Mouse (Mus musculus) brown adipose tissue, adult 24 weeks (tissue): ENCODE results near the gene Zdhhc18. TPM values are rescaled to one million over a fixed set of nuclear protein-coding genes. Genes with fewer than 3 reads are reported as not detected.
"Not testable (repeated sequence)": the region's sequence is repeated elsewhere in the genome, so short reads cannot be mapped to it uniquely, and the experiment has no call there.

Experiments used
- H3K27ac ChIP-seq: fragments of 200-500 bp; replicated peaks from 2 replicates; pipeline ENCODE4 v1.5.1; 2012; ENCODE audit warnings: low read depth, mild to moderate bottlenecking, low read length
- H3K4me1 ChIP-seq: fragments of 200-500 bp; 2 replicates; pipeline ENCODE4 v1.6.1; 2012; ENCODE audit warnings: low read length, mixed read lengths; ENCODE audit not compliant: control insufficient read depth, insufficient read depth, insufficient read length
- H3K4me3 ChIP-seq: fragments of 200-500 bp; 2 replicates; pipeline ENCODE4 v1.5.1; 2012; ENCODE audit warnings: low read depth, mild to moderate bottlenecking, low read length, moderate library complexity; ENCODE audit not compliant: insufficient read depth
- polyA plus RNA-seq: library from polyadenylated mRNA; stranded (reverse); fragments of >200 nt; gene quantifications from 2 replicates; pipeline ENCODE4 v1.2.4, GENCODE M21; 2012; ENCODE audit not compliant: missing spikeins, insufficient read depth, insufficient read length

Zdhhc18 gene
- polyA plus RNA-seq, 1 experiment: 9.4 TPM

DNA sequence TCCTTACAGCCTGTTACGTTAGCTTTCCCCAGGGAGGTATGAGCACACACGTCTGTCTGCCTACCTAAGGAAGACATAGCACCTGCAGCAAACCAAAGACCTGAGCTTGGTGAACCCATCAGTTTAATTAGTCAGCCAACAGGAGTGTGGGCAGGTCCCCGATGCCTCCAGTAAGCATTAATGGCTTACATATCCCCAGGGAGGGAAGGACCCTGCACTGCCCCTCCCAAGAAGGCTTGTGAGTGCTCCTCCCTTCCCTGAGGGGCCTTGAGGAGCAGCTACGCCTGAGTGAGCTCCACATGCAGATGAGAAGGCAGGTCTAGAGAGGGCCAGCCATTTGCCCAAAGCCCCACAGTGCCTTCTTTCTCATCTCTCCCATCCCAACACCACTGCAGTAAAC, 6.3 kb upstream of the Zdhhc18 start:
- Histone ChIP-seq H3K4me3 (no peak overlapping the region), H3K4me1 (peaks cover 6% of the 10 kb centered on the region), H3K27ac (no peak overlapping the region)

DNA sequence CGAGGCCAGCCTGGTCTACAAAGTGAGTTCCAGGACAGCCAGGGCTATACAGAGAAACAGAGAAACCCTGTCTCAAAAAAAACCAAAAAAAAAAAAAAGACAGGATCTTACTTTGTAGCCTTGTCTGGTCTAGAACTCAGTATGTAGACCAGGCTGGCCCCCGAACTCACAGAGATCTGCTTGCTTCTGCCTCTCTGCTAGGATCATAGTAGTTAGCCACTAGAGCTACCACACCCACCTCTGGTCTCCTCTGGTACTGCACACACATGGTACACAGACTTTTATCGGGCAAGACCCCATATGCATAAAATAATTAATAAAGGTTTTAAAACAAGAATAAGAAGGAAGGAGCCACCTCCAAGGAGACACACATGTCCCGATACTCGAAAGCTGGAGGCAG, 4.1 kb upstream of the Zdhhc18 start:
- not testable (repeated sequence) for H3K4me3 ChIP-seq, H3K27ac ChIP-seq, H3K4me1 ChIP-seq

DNA sequence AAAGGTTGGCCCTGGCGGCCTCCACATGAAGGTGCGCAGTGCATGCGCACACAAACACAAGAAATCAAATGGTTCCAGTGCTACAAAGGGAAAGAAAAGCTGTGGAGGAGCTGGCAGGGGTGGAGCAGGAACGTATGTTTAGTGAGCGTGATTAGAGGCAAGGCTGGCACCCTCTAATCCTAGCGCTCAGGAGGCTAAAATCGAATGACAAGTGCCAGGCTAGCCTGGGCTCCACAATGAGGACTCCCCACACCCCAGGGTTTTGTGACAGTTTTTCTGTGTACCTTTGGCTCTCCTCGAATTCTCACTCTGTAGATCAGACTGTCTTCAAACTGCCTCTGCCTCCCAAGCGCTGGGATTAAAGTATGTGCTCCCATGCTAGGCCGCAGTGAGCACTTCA, 2.8 kb upstream of the Zdhhc18 start:
- Histone ChIP-seq H3K4me3 (no peak overlapping the region), H3K27ac (no peak overlapping the region), H3K4me1 (no peaks in the 10 kb centered on the region)

DNA sequence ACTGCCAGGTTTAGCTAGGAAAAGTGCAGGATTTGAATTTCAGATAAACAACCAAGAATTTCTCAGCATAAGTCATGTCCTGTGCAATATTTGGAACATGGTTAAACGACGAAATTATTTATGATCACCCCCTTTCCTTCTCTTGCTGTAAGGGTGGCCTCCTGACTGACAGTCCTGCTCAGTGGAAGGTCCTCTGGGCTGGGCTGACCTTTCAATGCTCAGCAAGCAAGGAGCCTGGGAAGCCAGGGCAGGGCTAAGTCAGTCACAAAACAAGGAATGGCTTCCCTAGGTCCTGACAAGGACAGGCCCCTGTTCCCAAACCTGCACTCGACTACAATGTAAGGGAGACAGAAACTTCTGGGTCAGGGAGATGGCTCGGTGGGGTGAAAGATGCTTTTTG, 2.0 kb upstream of the Zdhhc18 start:
- H3K4me1 ChIP-seq: no peaks in the 10 kb centered on the region
- no peak overlapping the region for H3K4me3 ChIP-seq
- H3K27ac ChIP-seq: no peak overlapping the region

DNA sequence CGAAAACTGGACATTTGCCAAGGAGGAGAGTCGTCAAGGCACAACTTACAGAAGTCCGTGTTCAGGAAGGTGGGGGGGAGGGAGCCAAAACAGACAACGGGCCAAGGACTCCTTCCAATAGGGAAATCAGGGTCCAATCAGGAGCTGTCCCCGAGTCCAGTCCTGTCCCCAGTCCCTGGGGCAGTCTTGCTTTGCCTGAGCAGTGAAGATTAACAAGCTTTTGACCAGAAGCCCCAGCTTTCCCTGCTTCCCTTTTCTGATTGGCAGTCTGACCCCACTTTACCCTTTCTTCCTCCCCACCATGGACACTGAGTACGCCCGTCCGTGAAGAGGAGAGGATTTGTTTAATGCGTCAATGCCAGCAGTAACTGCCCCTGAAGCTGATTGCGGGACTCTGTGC, 1.5 kb upstream of the Zdhhc18 start:
- Histone ChIP-seq H3K27ac (peak overlapping the region; percentile 27; the same call in 1 of the 2 replicates), H3K4me3 (no peak overlapping the region), H3K4me1 (no peaks in the 10 kb centered on the region)

DNA sequence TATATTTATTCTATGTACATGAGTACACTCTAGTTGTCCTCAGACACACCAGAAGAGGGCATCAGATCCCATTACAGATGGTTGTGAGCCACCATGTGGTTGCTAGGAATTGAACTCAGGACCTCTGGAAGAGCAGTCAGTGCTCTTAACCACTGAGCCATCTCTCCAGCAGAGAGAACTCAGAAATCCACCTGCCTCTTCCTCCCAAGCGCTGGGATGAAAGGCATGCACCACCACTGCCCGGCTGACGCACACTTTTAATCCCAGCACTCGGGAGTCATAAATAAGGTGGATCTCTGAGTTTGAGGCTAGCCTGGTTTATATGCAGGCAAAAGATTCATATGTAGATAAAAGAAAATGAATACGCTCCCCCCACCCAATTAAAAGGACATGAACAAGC, 490 bp downstream of the Zdhhc18 start:
- peak overlapping the region; percentile 68 for H3K27ac ChIP-seq
- not testable (repeated sequence) for H3K4me1 ChIP-seq
- peak overlapping the region; percentile 58 for H3K4me3 ChIP-seq

DNA sequence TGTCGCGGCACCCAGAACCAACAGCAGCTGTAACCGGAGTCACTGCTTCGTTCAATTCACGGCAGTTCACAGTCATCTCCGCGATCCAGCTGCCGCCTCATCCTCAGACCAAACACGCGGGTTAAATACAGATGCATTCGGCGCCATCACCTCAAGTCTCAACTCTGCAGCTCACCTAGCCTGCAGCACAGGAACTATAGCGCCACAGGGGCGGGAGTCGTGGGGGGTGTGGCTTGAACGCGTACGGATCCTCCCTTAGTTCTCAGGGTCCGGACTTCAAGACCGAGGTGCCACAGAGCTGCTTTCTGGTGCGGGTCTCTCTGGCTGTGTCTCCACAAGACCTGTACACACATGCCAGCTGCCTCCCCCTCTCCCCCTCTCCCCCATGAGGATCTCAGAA, 4.3 kb downstream of the Zdhhc18 start:
- H3K4me1 ChIP-seq: peaks cover 2% of the 10 kb centered on the region; the same call in 1 of the 2 replicates
- H3K4me3 ChIP-seq: no peak overlapping the region
- no peak overlapping the region for H3K27ac ChIP-seq

DNA sequence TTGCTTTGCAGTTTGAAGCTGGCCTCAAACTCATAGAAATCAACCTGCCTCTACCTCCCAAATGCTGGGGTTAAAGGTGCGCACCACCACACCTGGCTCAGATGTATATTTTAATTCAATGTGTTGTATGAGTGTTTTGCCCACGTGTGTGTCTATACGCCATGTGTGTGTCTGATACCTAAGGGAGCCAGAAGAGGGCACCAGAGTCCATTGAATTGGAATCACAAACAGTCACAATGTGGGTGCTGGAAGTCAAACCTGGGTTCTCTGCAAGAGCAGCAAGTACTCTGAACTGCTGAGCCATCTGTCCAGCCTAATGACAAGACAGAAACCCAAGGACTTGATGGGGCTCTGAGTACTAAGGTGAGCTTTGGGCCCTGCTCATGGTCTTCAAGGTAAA, 4.8 kb downstream of the Zdhhc18 start:
- peaks cover 2% of the 10 kb centered on the region; the same call in 1 of the 2 replicates for H3K4me1 ChIP-seq
- no peak overlapping the region for H3K4me3 ChIP-seq
- no peak overlapping the region for H3K27ac ChIP-seq

DNA sequence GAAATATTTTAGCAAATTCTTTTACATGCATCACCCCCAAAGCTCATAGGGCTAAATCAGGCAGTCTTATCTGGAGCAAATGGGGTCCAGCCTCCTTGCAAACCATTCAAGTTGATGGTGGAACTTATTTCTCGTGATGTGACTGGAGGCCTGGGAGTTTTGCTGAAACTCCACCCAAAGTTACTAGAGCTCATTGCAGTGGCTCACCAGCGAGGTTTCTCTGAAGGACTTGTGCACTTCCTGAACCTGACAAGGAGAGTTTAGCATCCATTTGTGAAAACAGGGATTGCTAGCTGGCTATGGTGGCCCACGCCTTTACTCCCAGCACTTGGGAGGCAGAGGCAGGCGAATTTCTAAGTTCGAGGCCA, 15.9 kb downstream of the Zdhhc18 start:
- H3K27ac ChIP-seq: no peak overlapping the region

DNA sequence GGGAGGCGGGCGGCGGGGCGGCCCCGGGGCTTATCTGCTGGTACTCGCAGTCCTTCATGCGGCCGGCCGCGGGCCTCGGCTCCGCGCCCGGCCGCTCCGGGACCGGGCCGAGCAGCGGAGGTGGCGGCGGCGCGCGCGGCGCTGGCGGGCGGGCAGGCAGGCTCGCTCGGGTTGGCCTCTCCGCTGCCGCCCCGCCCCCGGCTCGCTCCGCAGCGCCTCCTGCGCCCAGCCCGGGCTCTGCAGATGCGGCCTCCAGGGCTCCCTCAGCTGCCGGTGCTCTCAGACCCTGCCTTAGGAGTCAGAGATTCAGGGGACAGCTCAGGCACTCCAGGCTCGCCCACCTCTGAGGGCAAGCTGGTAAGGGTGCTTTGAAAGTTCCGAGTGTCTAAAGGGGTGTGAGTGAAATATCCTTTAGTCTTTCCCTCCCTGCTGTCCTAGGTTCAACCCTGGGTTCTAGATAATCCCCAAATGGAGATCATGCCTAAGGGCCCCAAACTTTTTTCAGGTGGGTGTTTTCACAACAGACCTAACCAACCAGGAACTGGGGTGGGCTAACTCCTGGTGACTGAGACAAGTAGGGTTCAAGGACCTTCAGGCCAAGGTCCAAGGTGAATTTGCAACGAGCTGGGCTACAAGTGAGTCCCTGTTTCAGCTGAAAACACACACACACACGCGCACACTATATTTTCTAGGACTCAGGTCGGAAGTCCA, 16.5 kb downstream of the Zdhhc18 start:
- H3K4me3 ChIP-seq: peak overlapping the region; percentile 87; the same call in 1 of the 2 replicates
- peaks cover 19% of the 10 kb centered on the region for H3K4me1 ChIP-seq
- peak overlapping the region; percentile 67; the same call in 1 of the 2 replicates for H3K27ac ChIP-seq

More for the DNA sequence above, 15.9 kb downstream of the Zdhhc18 start:
- peaks cover 16% of the 10 kb centered on the region for H3K4me1 ChIP-seq
- no peak overlapping the region for H3K4me3 ChIP-seq

DNA sequence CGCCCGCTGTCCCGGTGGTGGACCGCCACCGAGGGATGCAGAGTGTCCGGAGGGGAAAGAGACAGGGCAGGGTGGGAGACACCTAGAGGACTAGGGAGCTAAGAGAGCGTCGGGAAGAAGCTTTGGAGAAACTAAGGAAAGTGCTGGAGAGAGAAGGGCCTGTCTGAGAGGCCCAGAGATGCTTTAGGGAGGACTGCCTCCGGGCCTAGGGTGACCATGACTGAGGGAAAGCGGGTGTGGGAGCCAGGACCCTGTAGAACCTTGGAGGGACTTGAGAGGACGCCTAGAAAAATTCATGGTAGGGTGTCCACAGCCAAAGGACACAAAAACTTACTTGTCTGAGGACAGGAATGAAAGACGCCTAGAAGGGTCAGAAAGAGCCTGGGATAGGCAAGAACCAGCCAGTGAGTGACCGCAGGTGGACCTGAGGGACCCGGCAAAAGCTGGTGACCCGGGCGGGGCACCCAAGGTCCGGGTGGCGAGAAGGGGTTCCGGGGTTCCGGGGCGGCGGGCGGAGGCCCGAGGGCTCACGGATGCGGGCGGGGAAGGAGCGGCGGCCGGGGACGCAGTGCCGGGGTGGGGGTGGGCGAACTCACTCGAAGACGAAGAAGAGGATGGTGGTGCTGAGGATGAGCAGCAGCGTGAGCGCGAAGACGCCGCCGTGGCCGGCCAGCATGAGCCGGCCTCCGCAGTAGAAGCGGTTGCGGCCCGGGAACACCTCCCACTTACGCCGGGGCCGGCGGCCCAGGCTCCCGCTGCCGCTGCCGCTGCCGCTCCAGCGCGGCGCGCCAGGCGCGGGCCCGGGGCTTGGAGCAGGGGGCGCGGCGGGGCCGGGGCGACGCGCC, 17.2 kb downstream of the Zdhhc18 start:
- peaks cover 19% of the 10 kb centered on the region for H3K4me1 ChIP-seq
- peak overlapping the region; percentile 87 for H3K4me3 ChIP-seq
- peak overlapping the region; percentile 92 for H3K27ac ChIP-seq

DNA sequence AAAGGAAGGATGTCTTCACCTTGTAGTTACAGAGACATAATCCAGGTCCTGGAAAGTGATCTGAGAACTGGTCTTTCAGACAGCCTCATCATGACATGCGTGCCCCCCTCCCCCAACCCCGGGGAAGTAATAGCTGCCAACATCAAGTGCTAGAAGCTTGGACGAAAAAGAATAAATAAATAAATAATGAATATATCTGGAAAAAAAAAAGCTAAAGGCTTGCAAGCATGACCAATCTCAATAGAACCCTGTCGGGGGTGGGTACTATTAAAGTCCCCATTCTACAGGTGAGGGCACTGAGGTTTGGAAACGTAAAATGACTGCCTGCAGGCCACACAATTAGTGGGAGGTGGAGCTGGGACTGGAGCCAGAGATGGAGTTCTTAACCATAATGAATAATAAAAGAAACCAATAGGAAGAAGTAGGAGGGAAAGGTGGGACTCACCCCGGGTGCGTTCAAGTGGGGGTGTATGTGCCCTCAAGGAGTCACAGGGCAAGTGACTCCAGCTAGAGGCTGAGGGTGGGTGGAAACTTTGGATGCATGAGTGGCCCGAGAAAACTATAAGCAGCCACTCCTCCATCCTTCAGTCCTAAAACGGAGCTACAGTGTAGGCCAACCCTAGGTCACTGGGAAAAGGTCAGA, 18.1 kb downstream of the Zdhhc18 start:
- Histone ChIP-seq H3K4me1 (peaks cover 20% of the 10 kb centered on the region), H3K27ac (peak overlapping the region; percentile 92), H3K4me3 (peak overlapping the region; percentile 87)

DNA sequence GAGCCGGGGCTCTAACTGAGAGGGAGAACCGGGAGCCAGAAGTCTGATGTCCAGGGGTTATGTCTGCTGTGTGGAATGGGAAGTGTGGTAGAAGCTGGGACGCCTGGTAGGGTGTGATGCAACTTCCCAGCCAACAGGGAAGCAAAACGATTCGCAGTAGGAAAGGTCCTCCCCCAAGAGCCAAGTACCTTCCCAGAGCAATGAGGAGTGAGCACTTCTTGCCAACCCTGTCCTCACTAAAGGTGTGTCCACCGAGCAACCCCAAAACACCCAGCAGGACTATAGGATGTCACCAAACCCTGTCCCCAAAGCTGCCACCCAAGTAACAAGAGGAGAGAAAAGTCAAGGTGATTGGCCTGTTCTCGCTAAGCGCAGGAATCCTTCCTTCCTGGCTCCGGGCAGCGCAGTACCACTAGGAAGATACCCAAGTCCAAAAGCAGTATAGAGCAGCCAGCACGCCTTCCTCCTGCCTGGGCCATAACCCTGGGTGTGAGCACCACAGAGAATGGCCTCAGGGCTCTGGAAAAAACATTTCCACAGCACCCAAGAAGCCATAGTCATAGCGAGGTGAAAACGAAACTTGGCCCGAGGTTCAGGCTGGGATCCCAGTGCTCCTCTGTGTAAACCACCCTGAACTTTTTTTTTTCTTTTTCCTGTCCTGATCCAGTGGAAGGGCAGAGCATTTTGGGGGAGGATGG, 18.7 kb downstream of the Zdhhc18 start:
- Histone ChIP-seq H3K4me1 (peaks cover 24% of the 10 kb centered on the region), H3K27ac (peak overlapping the region; percentile 84), H3K4me3 (peak overlapping the region; percentile 87)

DNA sequence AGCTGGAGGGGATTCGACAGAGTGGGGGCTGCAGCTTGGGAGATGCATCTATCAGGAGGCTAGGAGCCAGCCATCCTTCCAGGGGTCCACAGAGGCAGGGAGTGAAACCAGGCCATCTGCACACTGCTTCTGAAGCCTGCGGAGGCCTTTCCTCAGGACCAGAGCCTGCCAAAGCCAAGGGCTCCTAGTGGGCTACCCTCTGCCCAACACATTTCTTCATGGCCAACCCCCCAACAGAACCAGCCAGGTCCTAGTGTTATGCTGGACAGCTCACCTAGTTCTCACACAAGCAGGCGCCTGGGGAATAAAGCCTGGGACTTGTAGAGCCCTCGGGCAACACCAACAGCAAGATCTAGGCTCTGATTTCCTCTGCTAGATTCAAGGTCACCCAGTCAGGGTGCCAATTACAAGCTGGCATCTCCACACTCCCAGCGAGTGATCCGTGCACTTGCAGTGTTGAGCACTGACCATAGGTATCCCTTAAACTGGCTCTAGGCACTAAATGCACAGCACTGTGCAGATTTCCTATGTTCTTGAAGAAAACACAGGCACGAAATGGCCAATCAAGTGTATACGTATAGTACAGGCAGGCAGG, 19.5 kb downstream of the Zdhhc18 start:
- Histone ChIP-seq H3K27ac (peak overlapping the region; percentile 84), H3K4me3 (peak overlapping the region; percentile 87), H3K4me1 (peaks cover 27% of the 10 kb centered on the region)
